Comparison of ENCODE assay signal across 26 mouse cellular contexts in the genomic region with DNA sequence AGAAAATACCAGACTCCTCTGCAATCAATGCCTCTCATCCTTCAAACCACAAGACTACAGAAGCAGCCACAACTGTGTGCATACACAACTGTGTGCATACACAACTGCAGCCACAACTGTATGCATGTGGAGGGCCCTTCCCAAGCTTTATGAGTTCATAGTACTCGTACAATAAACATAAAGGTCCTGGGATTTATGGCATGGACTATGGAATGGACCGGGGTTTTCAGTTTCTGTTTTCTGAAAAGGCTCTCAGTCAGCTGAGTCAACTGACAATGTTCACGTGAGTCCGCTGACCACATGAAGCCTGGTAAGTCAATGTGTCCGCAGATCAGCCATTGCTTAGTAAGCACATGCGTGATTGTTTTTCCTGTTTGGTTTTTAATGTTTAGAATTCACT. TPM values are rescaled to one million over a fixed set of nuclear protein-coding genes. Genes with fewer than 3 reads are reported as not detected.
DNase-seq lines count a peak whose midpoint lies in the region; ATAC-seq and TF ChIP-seq lines count a peak whose summit lies in the region.
"Had no signal": no experiment of that assay in that cellular context is flagged by ENCODE, and none has a peak within 500 bp of the region (broad histone marks: within the 10 kb centered on the region; RNA-seq: fewer than 3 reads in every experiment).

No protein-coding gene starts in this region.

- no peaks in the 10 kb centered on the region for H3K27me3 ChIP-seq in liver, embryonic 15.5 days
- no peaks in the 10 kb centered on the region for H3K27me3 ChIP-seq in liver, embryonic 11.5 days (replicated peaks; ENCODE audit: control insufficient read depth, insufficient read depth, low read length)
- no peaks in the 10 kb centered on the region for H3K27me3 ChIP-seq in intestine, postnatal 0 days (replicated peaks; ENCODE audit: control insufficient read depth, insufficient read depth, low read length)
- H3K27me3 ChIP-seq: CH12.LX; embryonic facial prominence, embryonic 12.5 days; heart, embryonic 13.5 days; limb, embryonic 12.5 days had no signal

- H3K27ac ChIP-seq in liver, embryonic 15.5 days (replicated peaks): peak overlapping the region; percentile 21; the same call in 1 of the 2 replicates
- no peak overlapping the region for H3K27ac ChIP-seq in liver, embryonic 11.5 days (ENCODE audit: low read depth, low read length)
- peak overlapping the region; percentile 29; the same call in 1 of the 2 replicates for H3K27ac ChIP-seq in brown adipose tissue, adult 24 weeks (replicated peaks; ENCODE audit: low read depth, low read length)
- peak overlapping the region; percentile 30 for H3K27ac ChIP-seq in intestine, postnatal 0 days (ENCODE audit: low read depth, low read length)
- H3K27ac ChIP-seq: embryonic facial prominence, embryonic 12.5 days; heart, embryonic 13.5 days; hindbrain, embryonic 10.5 days; limb, embryonic 12.5 days had no signal

- peaks cover 96% of the 10 kb centered on the region for H3K36me3 ChIP-seq in liver, embryonic 15.5 days (replicated peaks)
- H3K36me3 ChIP-seq in liver, embryonic 11.5 days (ENCODE audit: control insufficient read depth, insufficient read depth, low read length): peaks cover 44% of the 10 kb centered on the region
- H3K36me3 ChIP-seq in intestine, postnatal 0 days (ENCODE audit: control insufficient read depth, insufficient read depth): peaks cover 73% of the 10 kb centered on the region

- TF ChIP-seq CTCF in intestine, postnatal 0 days (IDR thresholded peaks at IDR 0.05; ENCODE audit: low read depth): no peak

- peaks cover 65% of the 10 kb centered on the region for H3K4me1 ChIP-seq in liver, embryonic 15.5 days (replicated peaks)
- peaks cover 21% of the 10 kb centered on the region for H3K4me1 ChIP-seq in liver, embryonic 11.5 days (replicated peaks; ENCODE audit: control insufficient read depth, insufficient read depth, low read length)
- peaks cover 2% of the 10 kb centered on the region; the same call in 1 of the 2 replicates for H3K4me1 ChIP-seq in brown adipose tissue, adult 24 weeks (ENCODE audit: control insufficient read depth, insufficient read depth, insufficient read length, low read length)
- peaks cover 4% of the 10 kb centered on the region for H3K4me1 ChIP-seq in intestine, postnatal 0 days (replicated peaks; ENCODE audit: control insufficient read depth, insufficient read depth, low read length)
- H3K4me1 ChIP-seq: embryonic facial prominence, embryonic 12.5 days; hindbrain, embryonic 10.5 days had no signal

- H3K9ac ChIP-seq in liver, embryonic 15.5 days: no peak overlapping the region
- H3K9ac ChIP-seq in liver, embryonic 11.5 days (ENCODE audit: low read depth, low read length): no peak overlapping the region
- no peak overlapping the region for H3K9ac ChIP-seq in intestine, postnatal 0 days (ENCODE audit: low read depth, low read length)
- H3K9ac ChIP-seq: embryonic facial prominence, embryonic 12.5 days; heart, embryonic 13.5 days; limb, embryonic 12.5 days; liver, postnatal 0 days had no signal

- H3K4me2 ChIP-seq in liver, embryonic 15.5 days: no peak overlapping the region
- no peak overlapping the region for H3K4me2 ChIP-seq in liver, embryonic 11.5 days
- no peak overlapping the region for H3K4me2 ChIP-seq in intestine, postnatal 0 days (replicated peaks; ENCODE audit: low read depth)
- H3K4me2 ChIP-seq: embryonic facial prominence, embryonic 12.5 days; heart, embryonic 13.5 days; limb, embryonic 12.5 days; midbrain, embryonic 11.5 days had no signal

- WGBS in liver, embryonic 15.5 days (ENCODE audit: insufficient replicate concordance): 78% methylated on average over 6 of the region's 6 CpGs
- WGBS in liver, embryonic 11.5 days: 89% methylated on average over 6 of the region's 6 CpGs
- 27% methylated on average over 6 of the region's 6 CpGs for WGBS in intestine, postnatal 0 days

- H3K4me3 ChIP-seq in liver, embryonic 15.5 days (replicated peaks): no peak overlapping the region
- H3K4me3 ChIP-seq in liver, embryonic 11.5 days (ENCODE audit: low read depth, low read length): no peak overlapping the region
- no peak overlapping the region for H3K4me3 ChIP-seq in brown adipose tissue, adult 24 weeks (ENCODE audit: insufficient read depth, low read depth, low read length)
- H3K4me3 ChIP-seq in intestine, postnatal 0 days (ENCODE audit: low read depth, low read length): no peak overlapping the region
- H3K4me3 ChIP-seq: embryonic facial prominence, embryonic 12.5 days; heart, embryonic 13.5 days; hindbrain, embryonic 10.5 days; limb, embryonic 12.5 days had no signal

- no peak for DNase-seq in liver, embryonic 11.5 days (ENCODE audit: low spot score)
- DNase-seq in lung, postnatal 4 days: no peak
- no peak for DNase-seq in heart, postnatal 36 days
- DNase-seq: adrenal gland, postnatal 10 days; cerebellum, adult 8-10 months; heart, postnatal 10 days; kidney, postnatal 4 days; layer of hippocampus, adult 9-11 months; liver, postnatal 0 days; right cerebral cortex, postnatal 25 days; spleen, adult 18-20 months; thymus, postnatal 25 days had no signal

- ATAC-seq in liver, embryonic 15.5 days (ENCODE audit: insufficient read depth): no peak
- no peak for ATAC-seq in liver, embryonic 11.5 days (replicated peaks; ENCODE audit: low FRiP score)
- peak; percentile 92 for ATAC-seq in intestine, postnatal 0 days
- no peak for ATAC-seq in frontal cortex, adult (ENCODE audit: low TSS enrichment)
- ATAC-seq: forebrain, embryonic 14.5 days; hindbrain, embryonic 16.5 days; liver, postnatal 0 days; lung, postnatal 0 days; midbrain, embryonic 16.5 days had no signal

- intact Hi-C loops in heart, postnatal 36 days (cut with DNase I): no loop called here

- no peaks in the 10 kb centered on the region for H3K9me3 ChIP-seq in liver, embryonic 15.5 days (replicated peaks)
- H3K9me3 ChIP-seq in liver, embryonic 11.5 days (ENCODE audit: control insufficient read depth, low read length): no peaks in the 10 kb centered on the region
- H3K9me3 ChIP-seq in intestine, postnatal 0 days (ENCODE audit: control insufficient read depth): no peaks in the 10 kb centered on the region
- H3K9me3 ChIP-seq: embryonic facial prominence, embryonic 12.5 days; heart, embryonic 13.5 days; hindbrain, embryonic 10.5 days; limb, embryonic 12.5 days had no signal

RNA-seq across cellular contexts. Expression of gene Max, which starts 18.5 kb away (rescaled TPM):
- polyA plus RNA-seq in liver, embryonic 15.5 days (2015; fragmentation: Nextera tagmentation; extraction: Ambion mirVana): 6.4 and 6.7 TPM in 2 replicates
- polyA plus RNA-seq in liver, embryonic 11.5 days (2014; fragmentation: Nextera tagmentation; extraction: Ambion mirVana): 17.8 and 21.9 TPM in 2 replicates
- polyA plus RNA-seq in brown adipose tissue, adult 24 weeks (2012; ENCODE audit: insufficient read depth, insufficient read length, missing spikeins): 42.7 and 44.6 TPM in 2 replicates
- 24.7 and 27.7 TPM in 2 replicates for polyA plus RNA-seq in intestine, postnatal 0 days (2015; fragmentation: Nextera tagmentation; extraction: Ambion mirVana)
- total RNA-seq in heart, postnatal 36 days (2021): 10 to 100 TPM; 67.7 to 68.0 TPM
